Mouse (Mus musculus): ENCODE measurements at regions not wholly inside any gene's neighbourhood (a gene's known extent, or its start where the extent isn't known, plus 50 kb on each side); places are given as distances from the start of the nearest gene placed in this dataset.
"Not testable (repeated sequence)": the region's sequence is repeated elsewhere in the genome, so short reads cannot be mapped to it uniquely, and the experiment has no call there.

DNA sequence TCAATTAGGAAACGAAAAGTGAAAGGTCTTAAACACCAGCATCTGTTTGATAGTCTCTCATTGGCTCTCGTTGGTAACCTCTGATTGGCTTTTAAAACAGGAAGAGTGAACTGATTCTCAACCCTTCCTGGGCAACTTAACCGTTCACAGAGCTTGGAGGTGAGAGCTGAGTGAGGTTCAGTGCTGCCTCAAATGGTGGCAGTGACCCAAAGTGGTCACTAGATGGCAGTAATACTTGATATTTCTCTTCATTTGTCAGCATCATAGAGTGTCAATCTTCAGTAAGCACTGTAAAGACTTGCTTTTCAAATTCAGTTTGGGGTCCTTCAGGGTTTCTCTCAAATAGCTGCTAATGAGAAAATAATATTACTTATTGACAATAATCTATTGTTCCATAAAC lies 321.8 kb upstream of the Gdi2 start:
- peak; percentile 60 for TF ChIP-seq CTCF (IDR thresholded peaks at IDR 0.05; ENCODE audit: low read depth, low read length)
- H3K27me3 ChIP-seq (ENCODE audit: control insufficient read depth, insufficient read depth, low read length); H3K4me1 ChIP-seq (ENCODE audit: control insufficient read depth, insufficient read depth, low read length); H3K27ac ChIP-seq (replicated peaks; ENCODE audit: insufficient read depth, low read depth, low read length); H3K79me2 ChIP-seq (ENCODE audit: control insufficient read depth, insufficient read depth, low read length); H3K9ac ChIP-seq (ENCODE audit: low read depth, low read length); H3K36me3 ChIP-seq (ENCODE audit: control insufficient read depth, insufficient read depth, low read length); H3K4me3 ChIP-seq (ENCODE audit: insufficient read depth, low read depth, low read length): not testable (repeated sequence)
- WGBS = 37% methylated on average over 3 of the region's 3 CpGs
- DNase-seq (ENCODE audit: extremely low read depth, low read depth, low spot score) = peak; percentile 39

GRCm38 (mm10) chr13:3221005-3221621 lies 316.8 kb upstream of the Gdi2 start:
- H3K4me1 ChIP-seq (ENCODE audit: control insufficient read depth, insufficient read depth, low read length); H3K4me3 ChIP-seq (ENCODE audit: insufficient read depth, low read depth, low read length); H3K36me3 ChIP-seq (ENCODE audit: control insufficient read depth, insufficient read depth, low read length); H3K27ac ChIP-seq (replicated peaks; ENCODE audit: insufficient read depth, low read depth, low read length); DNase-seq (ENCODE audit: extremely low read depth, low read depth, low spot score); H3K9ac ChIP-seq (ENCODE audit: low read depth, low read length); H3K79me2 ChIP-seq (ENCODE audit: control insufficient read depth, insufficient read depth, low read length); H3K27me3 ChIP-seq (ENCODE audit: control insufficient read depth, insufficient read depth, low read length): not testable (repeated sequence)
- 76% methylated on average over 10 of the region's 10 CpGs for WGBS

DNA sequence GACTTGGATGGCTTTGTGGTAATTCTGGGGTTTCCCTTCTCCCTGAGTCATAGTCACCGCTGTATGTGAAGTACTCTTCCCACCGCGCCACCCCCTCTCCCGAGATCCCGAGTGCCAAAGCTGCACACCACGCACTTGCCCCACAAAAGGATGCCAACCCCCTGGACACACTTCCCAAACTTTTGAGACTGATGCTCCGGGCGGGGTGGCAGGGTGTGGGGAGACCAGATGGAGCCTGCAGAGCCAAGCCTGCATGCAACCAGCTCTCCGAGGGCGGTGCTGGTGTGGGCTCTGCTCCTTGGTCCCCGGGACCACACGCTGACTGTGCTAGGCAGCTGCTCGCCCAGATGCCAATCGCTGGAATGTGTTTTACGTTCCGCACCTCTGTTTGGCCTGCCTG lies 316.2 kb upstream of the Gdi2 start:
- Histone ChIP-seq H3K36me3 (ENCODE audit: control insufficient read depth, insufficient read depth, low read length) (no peaks in the 10 kb centered on the region), H3K4me1 (ENCODE audit: control insufficient read depth, insufficient read depth, low read length) (no peaks in the 10 kb centered on the region), H3K27me3 (ENCODE audit: control insufficient read depth, insufficient read depth, low read length) (no peaks in the 10 kb centered on the region), H3K9ac (ENCODE audit: low read depth, low read length) (no peak overlapping the region), H3K4me3 (ENCODE audit: insufficient read depth, low read depth, low read length) (no peak overlapping the region), H3K27ac (replicated peaks; ENCODE audit: insufficient read depth, low read depth, low read length) (no peak overlapping the region), H3K79me2 (ENCODE audit: control insufficient read depth, insufficient read depth, low read length) (no peaks in the 10 kb centered on the region)
- WGBS = 74% methylated on average over 16 of the region's 16 CpGs
- DNase-seq (ENCODE audit: extremely low read depth, low read depth, low spot score) = no peak
- TF ChIP-seq POLR2A (IDR thresholded peaks at IDR 0.05; ENCODE audit: extremely low read depth, insufficient read depth, low read length) = no peak

- no peaks in the 10 kb centered on the region for H3K4me1 ChIP-seq (ENCODE audit: control insufficient read depth, insufficient read depth, low read length)
- H3K27ac ChIP-seq (replicated peaks; ENCODE audit: insufficient read depth, low read depth, low read length) = no peak overlapping the region
- TF ChIP-seq CTCF (IDR thresholded peaks at IDR 0.05; ENCODE audit: low read depth, low read length) (no peak), POLR2A (IDR thresholded peaks at IDR 0.05; ENCODE audit: extremely low read depth, insufficient read depth, low read length) (no peak)
- no peaks in the 10 kb centered on the region for H3K36me3 ChIP-seq (ENCODE audit: control insufficient read depth, insufficient read depth, low read length)
- H3K79me2 ChIP-seq (ENCODE audit: control insufficient read depth, insufficient read depth, low read length) = no peaks in the 10 kb centered on the region
- H3K27me3 ChIP-seq (ENCODE audit: control insufficient read depth, insufficient read depth, low read length) = no peaks in the 10 kb centered on the region
- no peak overlapping the region for H3K4me3 ChIP-seq (ENCODE audit: insufficient read depth, low read depth, low read length)
- no peak overlapping the region for H3K9ac ChIP-seq (ENCODE audit: low read depth, low read length)
- WGBS = 52% methylated on average over 1 of the region's 1 CpGs
- DNase-seq (ENCODE audit: extremely low read depth, low read depth, low spot score) = no peak
Observed at GRCm38 (mm10) chr13:3258379-3258778, 279.5 kb upstream of the Gdi2 start.

DNA sequence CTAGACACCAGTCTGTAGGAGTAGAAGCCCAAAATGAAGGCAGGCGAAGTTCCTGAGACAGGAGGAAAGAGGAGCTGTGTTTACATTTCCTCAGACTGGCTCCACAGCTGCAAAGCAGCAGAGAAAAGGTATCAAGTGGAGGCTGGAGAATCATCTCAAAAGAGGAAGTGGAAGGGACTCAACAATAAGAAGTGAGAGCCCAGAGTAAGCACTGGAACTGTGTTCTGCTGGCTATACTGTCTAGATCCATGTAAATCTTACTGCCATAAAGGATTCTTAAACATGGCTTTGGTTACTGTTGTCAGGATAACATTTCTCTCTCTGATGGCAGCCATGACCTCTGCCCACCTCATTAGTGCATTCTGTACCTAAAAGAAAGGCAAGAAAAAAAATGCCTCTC lies 261.7 kb upstream of the Gdi2 start:
- not testable (repeated sequence) for H3K4me1 ChIP-seq (ENCODE audit: control insufficient read depth, insufficient read depth, low read length); H3K27me3 ChIP-seq (ENCODE audit: control insufficient read depth, insufficient read depth, low read length); H3K27ac ChIP-seq (replicated peaks; ENCODE audit: insufficient read depth, low read depth, low read length); DNase-seq (ENCODE audit: extremely low read depth, low read depth, low spot score); H3K9ac ChIP-seq (ENCODE audit: low read depth, low read length); H3K4me3 ChIP-seq (ENCODE audit: insufficient read depth, low read depth, low read length); H3K36me3 ChIP-seq (ENCODE audit: control insufficient read depth, insufficient read depth, low read length); H3K79me2 ChIP-seq (ENCODE audit: control insufficient read depth, insufficient read depth, low read length)
- WGBS = 26% methylated on average over 1 of the region's 1 CpGs
